Mouse (Mus musculus) adrenal gland, adult 8-10 months (tissue): Measurements from ENCODE around the gene Kcp. TPM values are rescaled to one million over a fixed set of nuclear protein-coding genes. Genes with fewer than 3 reads are reported as not detected.
A peak's percentile ranks its signal among the peaks of the same experiment; 100 is the strongest.

ENCODE experiments used
- DNase-seq: peaks from one replicate; pipeline ENCODE4 v3.0.0; 2022
- total RNA-seq, 4 experiments: library from RNA; stranded (reverse); gene quantifications; 2 replicates each; pipeline ENCODE4 v1.2.4; 2022

The Kcp gene
- total RNA-seq: 1 to 10 TPM; 1.7 to 2.5 (median 1.8) TPM

GRCm38 (mm10) chr6:29507447-29508309 lies at the start of gene Kcp:
Gene Kcp (minus strand): TSS chr6:29507952.
- no peak for DNase-seq

GRCm38 (mm10) chr6:29557112-29557511 lies 49.4 kb upstream of the Kcp start:
- DNase-seq: no peak

- DNase-seq: no peak
These were observed 44.8 kb upstream of the Kcp start for GRCm38 (mm10) chr6:29552526-29552925.

- DNase-seq: no peak
These were observed 40.3 kb upstream of the Kcp start for GRCm38 (mm10) chr6:29548086-29548485.

- no peak for DNase-seq
These were observed 39.8 kb upstream of the Kcp start for GRCm38 (mm10) chr6:29547582-29547981.

- DNase-seq: no peak
These were observed 37.9 kb upstream of the Kcp start for GRCm38 (mm10) chr6:29545611-29546010.

GRCm38 (mm10) chr6:29540956-29541355 lies 33.2 kb upstream of the Kcp start:
- no peak for DNase-seq

- DNase-seq: no peak
These were observed 32.5 kb upstream of the Kcp start for GRCm38 (mm10) chr6:29540223-29540622.

- DNase-seq: no peak
These were observed 31.8 kb upstream of the Kcp start for GRCm38 (mm10) chr6:29539502-29539901.

GRCm38 (mm10) chr6:29537221-29537620 lies 29.5 kb upstream of the Kcp start:
- no peak for DNase-seq

GRCm38 (mm10) chr6:29536651-29537193 lies 29.0 kb upstream of the Kcp start:
- no peak for DNase-seq

GRCm38 (mm10) chr6:29535316-29535715 lies 27.6 kb upstream of the Kcp start:
- peak; percentile 55 for DNase-seq

- no peak for DNase-seq
These were observed 22.3 kb upstream of the Kcp start for GRCm38 (mm10) chr6:29530050-29530449.

GRCm38 (mm10) chr6:29529444-29529820 lies 21.7 kb upstream of the Kcp start:
- no peak for DNase-seq

GRCm38 (mm10) chr6:29528561-29529443 lies 21.1 kb upstream of the Kcp start:
- no peak for DNase-seq

- no peak for DNase-seq
These were observed 20.4 kb upstream of the Kcp start for GRCm38 (mm10) chr6:29528165-29528505.

GRCm38 (mm10) chr6:29527361-29528164 lies 19.8 kb upstream of the Kcp start:
- DNase-seq: no peak

- no peak for DNase-seq
These were observed 18.8 kb upstream of the Kcp start, which contains the start of gene Irf5 for GRCm38 (mm10) chr6:29526281-29527251. Gene Irf5 (plus strand): TSS chr6:29526625.

- DNase-seq: no peak
These were observed 17.5 kb upstream of the Kcp start for GRCm38 (mm10) chr6:29525256-29525655.

- DNase-seq: no peak
These were observed 16.3 kb upstream of the Kcp start for GRCm38 (mm10) chr6:29524034-29524489.
